Mouse (Mus musculus): ENCODE results near the gene Rasal3.

DNA sequence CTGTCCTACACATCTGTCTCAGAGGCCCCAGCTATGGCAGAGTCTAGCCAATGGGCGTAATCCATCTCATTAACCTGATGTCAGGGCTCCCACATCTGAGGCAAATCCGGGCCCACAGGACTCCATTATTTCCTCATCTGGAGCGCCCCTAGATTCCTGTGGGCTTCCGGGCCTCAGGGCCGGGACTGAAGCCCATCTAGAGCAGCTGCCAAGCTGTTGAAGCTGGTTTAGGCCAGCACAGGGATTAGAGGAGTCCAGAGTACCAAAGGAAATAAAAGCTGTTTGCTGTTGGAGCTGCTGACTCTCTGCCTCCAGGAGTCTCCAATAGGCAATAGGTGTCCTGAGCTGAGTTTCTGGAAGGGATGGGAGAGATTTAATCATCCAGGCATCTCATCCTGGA is 31.8 kb upstream of the Rasal3 start:
- no peak for TF ChIP-seq CTCF (IDR thresholded peaks at IDR 0.05; ENCODE audit: low read depth)
- no peak for TF ChIP-seq EP300 (IDR thresholded peaks at IDR 0.05; ENCODE audit: low read depth)

All from liver, embryonic 14.5 days (tissue).